Mouse (Mus musculus): ENCODE data around the gene Tmem206.

The Tmem206 gene

GRCm38 (mm10) chr1:191307766-191308455 is 17.8 kb upstream of the Tmem206 start:
- DNase-seq (ENCODE audit: low read depth, low spot score), result no peak

GRCm38 (mm10) chr1:191311296-191311898 is 14.3 kb upstream of the Tmem206 start:
- no peak for DNase-seq (ENCODE audit: low read depth, low spot score)

- DNase-seq (ENCODE audit: low read depth, low spot score), result peak; percentile 78
Observed at GRCm38 (mm10) chr1:191312513-191312941, 13.2 kb upstream of the Tmem206 start.

- no peak for DNase-seq (ENCODE audit: low read depth, low spot score)
Observed at GRCm38 (mm10) chr1:191313158-191313557, 12.6 kb upstream of the Tmem206 start.

- DNase-seq (ENCODE audit: low read depth, low spot score), result no peak
Observed at GRCm38 (mm10) chr1:191313926-191314325, 11.8 kb upstream of the Tmem206 start.

GRCm38 (mm10) chr1:191316818-191317217 is 8.9 kb upstream of the Tmem206 start:
- no peak for DNase-seq (ENCODE audit: low read depth, low spot score)

GRCm38 (mm10) chr1:191317591-191318196 is 8.0 kb upstream of the Tmem206 start, which contains the start of gene Nenf:
Gene Nenf, minus strand, starts transcription at chr1:191318194.
- peak; percentile 32 for DNase-seq (ENCODE audit: low read depth, low spot score)

- DNase-seq (ENCODE audit: low read depth, low spot score), result no peak
Observed at GRCm38 (mm10) chr1:191318686-191319085, 7.0 kb upstream of the Tmem206 start.

- no peak for DNase-seq (ENCODE audit: low read depth, low spot score)
Observed at GRCm38 (mm10) chr1:191323381-191323780, 2.3 kb upstream of the Tmem206 start.

GRCm38 (mm10) chr1:191324733-191325590 is 750 bp upstream of the Tmem206 start:
- DNase-seq (ENCODE audit: low read depth, low spot score), result no peak

- peak; percentile 37 for DNase-seq (ENCODE audit: low read depth, low spot score)
Observed at GRCm38 (mm10) chr1:191326233-191326882, 646 bp downstream of the Tmem206 start.

- no peak for DNase-seq (ENCODE audit: low read depth, low spot score)
Observed at GRCm38 (mm10) chr1:191327258-191327657, 1.5 kb downstream of the Tmem206 start.

GRCm38 (mm10) chr1:191328019-191328441 is 2.3 kb downstream of the Tmem206 start:
- no peak for DNase-seq (ENCODE audit: low read depth, low spot score)

GRCm38 (mm10) chr1:191330356-191330755 is 4.6 kb downstream of the Tmem206 start:
- DNase-seq (ENCODE audit: low read depth, low spot score), result no peak

GRCm38 (mm10) chr1:191334500-191334899 is 8.8 kb downstream of the Tmem206 start:
- DNase-seq (ENCODE audit: low read depth, low spot score), result no peak

- no peak for DNase-seq (ENCODE audit: low read depth, low spot score)
Observed at GRCm38 (mm10) chr1:191339876-191340275, 14.2 kb downstream of the Tmem206 start.

GRCm38 (mm10) chr1:191340530-191340929 is 14.8 kb downstream of the Tmem206 start:
- DNase-seq (ENCODE audit: low read depth, low spot score), result no peak

GRCm38 (mm10) chr1:191347602-191348001 is 21.9 kb downstream of the Tmem206 start:
- no peak for DNase-seq (ENCODE audit: low read depth, low spot score)

- no peak for DNase-seq (ENCODE audit: low read depth, low spot score)
Observed at GRCm38 (mm10) chr1:191348592-191348991, 22.9 kb downstream of the Tmem206 start.

GRCm38 (mm10) chr1:191348996-191349395 is 23.3 kb downstream of the Tmem206 start:
- no peak for DNase-seq (ENCODE audit: low read depth, low spot score)

- no peak for DNase-seq (ENCODE audit: low read depth, low spot score)
Observed at GRCm38 (mm10) chr1:191349486-191350037, 23.9 kb downstream of the Tmem206 start.

Measured in forelimb bud, embryonic 11.5 days (tissue).